Mouse (Mus musculus) ES-Bruce4 (cell line): ENCODE results near the gene Myo15. TPM values are rescaled to one million over a fixed set of nuclear protein-coding genes. Genes with fewer than 3 reads are reported as not detected.
"Not testable (repeated sequence)": the region's sequence is repeated elsewhere in the genome, so short reads cannot be mapped to it uniquely, and the experiment has no call there.

Experiments
- H3K27ac ChIP-seq: 2 replicates; pipeline ENCODE4 v1.5.1; 2012; ENCODE audit warnings: low read length, inconsistent platforms; ENCODE audit not compliant: insufficient read depth
- H3K27me3 ChIP-seq: 2 replicates; pipeline ENCODE4 v1.6.1; 2012; ENCODE audit warnings: mild to moderate bottlenecking, low read length, inconsistent platforms; ENCODE audit not compliant: control insufficient read depth, poor library complexity, insufficient read depth, severe bottlenecking
- H3K36me3 ChIP-seq: 2 replicates; pipeline ENCODE4 v1.6.1; 2012; ENCODE audit warnings: inconsistent platforms, mild to moderate bottlenecking, low read length, moderate library complexity; ENCODE audit not compliant: control insufficient read depth, poor library complexity, insufficient read depth, severe bottlenecking
- H3K4me1 ChIP-seq: one replicate; pipeline ENCODE4 v1.8.1; 2011; ENCODE audit warnings: low read length; ENCODE audit not compliant: control insufficient read depth, insufficient read depth
- H3K4me3 ChIP-seq: 2 replicates; pipeline ENCODE4 v1.5.1; 2011; ENCODE audit warnings: low read depth, mild to moderate bottlenecking, low read length
- H3K9ac ChIP-seq: 2 replicates; pipeline ENCODE4 v1.6.1; 2012; ENCODE audit warnings: low read depth, mild to moderate bottlenecking, inconsistent platforms; ENCODE audit not compliant: poor library complexity, severe bottlenecking
- H3K9me3 ChIP-seq: replicated peaks from 2 replicates; pipeline ENCODE4 v1.6.1; 2012; ENCODE audit warnings: mild to moderate bottlenecking, low read length, inconsistent platforms; ENCODE audit not compliant: control insufficient read depth, poor library complexity, insufficient read depth, severe bottlenecking
- CTCF ChIP-seq: IDR thresholded peaks from one replicate; pipeline ENCODE4 v1.8.1; 2011; ENCODE audit warnings: low read depth, low read length
- EP300 ChIP-seq: IDR thresholded peaks from 2 replicates; pipeline ENCODE4 v1.6.1; 2011; ENCODE audit warnings: low read depth, low read length; ENCODE audit not compliant: insufficient read depth
- POLR2A ChIP-seq: IDR thresholded peaks from one replicate; pipeline ENCODE4 v1.8.1; 2011; ENCODE audit warnings: low read length; ENCODE audit not compliant: insufficient read depth
- polyA plus RNA-seq: library from polyadenylated mRNA; stranded (reverse); fragments of >200 nt; gene quantifications from 2 replicates; pipeline ENCODE4 v1.2.4, GENCODE M21; 2011; ENCODE audit warnings: low read depth; ENCODE audit not compliant: missing spikeins, insufficient read depth, insufficient read length

Myo15 gene
- polyA plus RNA-seq, 1 experiment = 0.37 TPM

GRCm38 (mm10) chr11:60559342-60559741 is 90.2 kb downstream of the Myo15 start:
- H3K4me3 ChIP-seq = no peak overlapping the region
- TF ChIP-seq POLR2A (no peak), CTCF (peak; percentile 93), EP300 (0 out of 2 replicates have a peak, but pooled peaks have one; percentile 20)
- H3K4me1 ChIP-seq = no peaks in the 10 kb centered on the region
- H3K9ac ChIP-seq = no peak overlapping the region
- no peaks in the 10 kb centered on the region for H3K27me3 ChIP-seq
- no peaks in the 10 kb centered on the region for H3K9me3 ChIP-seq
- H3K27ac ChIP-seq = no peak overlapping the region
- H3K36me3 ChIP-seq = peaks cover 37% of the 10 kb centered on the region

DNA sequence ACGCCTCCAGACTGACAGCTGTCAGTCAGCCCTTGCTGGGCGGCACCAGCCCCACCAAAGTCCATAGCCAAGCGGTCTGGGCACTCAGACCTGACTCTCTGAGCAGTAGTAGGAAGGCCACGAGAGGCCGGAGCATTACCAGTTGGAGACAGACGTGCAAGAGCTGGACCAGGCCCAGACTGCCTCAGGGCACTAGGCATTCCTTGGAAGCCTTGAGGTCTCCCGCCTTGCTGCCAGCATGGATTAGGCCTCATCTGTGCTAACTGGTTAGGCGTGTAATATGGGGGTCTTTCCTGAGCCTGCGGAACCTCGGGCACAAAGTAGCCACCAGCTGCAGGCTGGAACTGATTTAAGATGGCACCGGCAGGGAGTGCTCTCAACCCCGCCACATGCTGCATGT is 104.9 kb downstream of the Myo15 start:
- not testable (repeated sequence) for H3K27me3 ChIP-seq, H3K9ac ChIP-seq, H3K4me1 ChIP-seq, H3K9me3 ChIP-seq, H3K27ac ChIP-seq, H3K36me3 ChIP-seq
- H3K4me3 ChIP-seq = peak overlapping the region; percentile 8; the same call in 1 of the 2 replicates

Other genes starting within 250 kb of the Myo15 start
- gene Srebf1, start 246.8 kb upstream of the Myo15 start, polyA plus RNA-seq = 60.5 and 68.6 TPM in 2 replicates
- gene Tom1l2, start 116.4 kb upstream of the Myo15 start, polyA plus RNA-seq = 9.9 and 12.4 TPM in 2 replicates
- gene Drc3, start 116.0 kb upstream of the Myo15 start, polyA plus RNA-seq = 6.9 and 7.3 TPM in 2 replicates
- 36.2 and 40.6 TPM in 2 replicates for gene Gid4, start 52.2 kb upstream of the Myo15 start, polyA plus RNA-seq
- gene Atpaf2, start 50.9 kb upstream of the Myo15 start, polyA plus RNA-seq = 22.1 and 28.2 TPM in 2 replicates
- 67.4 and 69.9 TPM in 2 replicates for gene Drg2, start 14.7 kb upstream of the Myo15 start, polyA plus RNA-seq
- 46.6 and 52.1 TPM in 2 replicates for gene Alkbh5, start 67.0 kb downstream of the Myo15 start, polyA plus RNA-seq
- gene Llgl1, start 230.4 kb downstream of the Myo15 start, polyA plus RNA-seq = 28.7 and 28.9 TPM in 2 replicates